Mouse (Mus musculus) megakaryocyte, embryonic 14.5 days (primary cell): ENCODE results near the gene Chrne.

Experiments
- FLI1 ChIP-seq: IDR thresholded peaks from 2 replicates; pipeline ENCODE4 v1.6.1; 2012; ENCODE audit warnings: low read length, inconsistent platforms, mixed read lengths
- GATA1 ChIP-seq: IDR thresholded peaks from 3 replicates; pipeline ENCODE4 v1.6.1; 2012; ENCODE audit warnings: mixed read lengths, low read length, inconsistent platforms, borderline replicate concordance

DNA sequence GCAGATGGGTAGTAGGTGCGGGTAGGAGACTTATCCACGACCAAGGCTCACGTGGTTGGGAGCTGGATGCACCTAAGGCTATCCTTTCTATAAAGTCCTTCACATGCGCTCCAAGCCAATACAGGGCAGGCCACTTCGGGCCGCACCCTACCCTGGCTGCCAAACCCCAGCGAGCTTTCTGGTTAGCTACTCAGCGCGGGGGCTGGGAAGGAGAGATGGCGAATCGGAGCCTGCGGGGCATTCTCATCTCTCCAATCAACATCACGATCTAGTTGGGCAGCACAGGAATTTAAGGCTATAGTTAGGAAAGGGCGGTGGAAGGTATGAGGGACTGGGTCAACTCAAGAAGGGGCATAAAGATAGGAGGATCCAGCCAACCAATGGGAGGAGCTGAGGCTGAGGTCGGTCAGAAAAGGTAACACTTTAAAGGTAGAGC, 49.3 kb upstream of the Chrne start:
- TF ChIP-seq GATA1 (no peak), FLI1 (no peak)
